Mouse (Mus musculus) bone marrow macrophage, adult 2 months (primary cell): Measurements from ENCODE around the gene Enpp6.

Source experiments
- CTCF ChIP-seq: IDR thresholded peaks from 2 replicates; pipeline ENCODE4 v1.5.1; 2012; ENCODE audit warnings: low read depth, mild to moderate bottlenecking, low read length, moderate library complexity
- POLR2A ChIP-seq: IDR thresholded peaks from 2 replicates; pipeline ENCODE4 v1.6.1; 2012; ENCODE audit warnings: mild to moderate bottlenecking, low read depth, low read length, borderline replicate concordance

GRCm38 (mm10) chr8:47114133-47114796, 127.6 kb downstream of the Enpp6 start:
- TF ChIP-seq CTCF = no peak
- TF ChIP-seq POLR2A = no peak
